Mouse (Mus musculus) forelimb bud, embryonic 11.5 days (tissue): Measurements from ENCODE around the gene Aif1l.
"Not testable (repeated sequence)": the region's sequence is repeated elsewhere in the genome, so short reads cannot be mapped to it uniquely, and the experiment has no call there.

Source experiments
- DNase-seq: peaks from one replicate; pipeline ENCODE4 v3.0.0-alpha.2; 2012; ENCODE audit warnings: low read depth, low spot score

Gene Aif1l

GRCm38 (mm10) chr2:31950058-31950871 is at the start of gene Aif1l:
TSS of gene Aif1l (plus strand) at chr2:31950139.
- DNase-seq = peak; percentile 67

- no peak for DNase-seq
These were observed 49.0 kb upstream of the Aif1l start for GRCm38 (mm10) chr2:31900932-31901331.

GRCm38 (mm10) chr2:31901659-31902362 is 48.1 kb upstream of the Aif1l start:
- DNase-seq = no peak

GRCm38 (mm10) chr2:31904089-31904488 is 45.9 kb upstream of the Aif1l start:
- no peak for DNase-seq

- DNase-seq = no peak
These were observed 45.3 kb upstream of the Aif1l start for GRCm38 (mm10) chr2:31904622-31905021.

- DNase-seq = no peak
These were observed 44.3 kb upstream of the Aif1l start for GRCm38 (mm10) chr2:31905682-31906081.

GRCm38 (mm10) chr2:31906407-31906806 is 43.5 kb upstream of the Aif1l start:
- no peak for DNase-seq

- DNase-seq = no peak
These were observed 37.4 kb upstream of the Aif1l start for GRCm38 (mm10) chr2:31912575-31912974.

- not testable (repeated sequence) for DNase-seq
These were observed 35.7 kb upstream of the Aif1l start for GRCm38 (mm10) chr2:31914213-31914612.

- DNase-seq = peak; percentile 76
These were observed 34.8 kb upstream of the Aif1l start for GRCm38 (mm10) chr2:31915112-31915511.

- DNase-seq = no peak
These were observed 32.3 kb upstream of the Aif1l start for GRCm38 (mm10) chr2:31917636-31918035.

- DNase-seq = no peak
These were observed 26.3 kb upstream of the Aif1l start for GRCm38 (mm10) chr2:31923645-31924044.

- DNase-seq = peak; percentile 61
These were observed 25.1 kb upstream of the Aif1l start for GRCm38 (mm10) chr2:31924811-31925210.

- DNase-seq = no peak
These were observed 24.0 kb upstream of the Aif1l start for GRCm38 (mm10) chr2:31925936-31926335.

GRCm38 (mm10) chr2:31929664-31930063 is 20.3 kb upstream of the Aif1l start:
- no peak for DNase-seq

GRCm38 (mm10) chr2:31934551-31934950 is 15.4 kb upstream of the Aif1l start:
- DNase-seq = no peak

GRCm38 (mm10) chr2:31935054-31935453 is 14.9 kb upstream of the Aif1l start:
- no peak for DNase-seq

GRCm38 (mm10) chr2:31938298-31938697 is 11.6 kb upstream of the Aif1l start:
- DNase-seq = no peak

GRCm38 (mm10) chr2:31943011-31943410 is 6.9 kb upstream of the Aif1l start:
- DNase-seq = no peak

- DNase-seq = no peak
These were observed 4.4 kb upstream of the Aif1l start for GRCm38 (mm10) chr2:31945580-31945979.

- DNase-seq = no peak
These were observed 1.5 kb upstream of the Aif1l start for GRCm38 (mm10) chr2:31948392-31948791.

GRCm38 (mm10) chr2:31948801-31949200 is 1.1 kb upstream of the Aif1l start:
- no peak for DNase-seq

GRCm38 (mm10) chr2:31950966-31951365 is 1.0 kb downstream of the Aif1l start:
- DNase-seq = no peak
